Mouse (Mus musculus) WW6 (cell line): ENCODE measurements around the gene Tnrc6b.
"Not testable (repeated sequence)": the region's sequence is repeated elsewhere in the genome, so short reads cannot be mapped to it uniquely, and the experiment has no call there.

Source experiments
- DNase-seq: peaks from one replicate; pipeline ENCODE4 v3.0.0-alpha.2; 2013; ENCODE audit warnings: low read depth, low spot score

The Tnrc6b gene

DNA sequence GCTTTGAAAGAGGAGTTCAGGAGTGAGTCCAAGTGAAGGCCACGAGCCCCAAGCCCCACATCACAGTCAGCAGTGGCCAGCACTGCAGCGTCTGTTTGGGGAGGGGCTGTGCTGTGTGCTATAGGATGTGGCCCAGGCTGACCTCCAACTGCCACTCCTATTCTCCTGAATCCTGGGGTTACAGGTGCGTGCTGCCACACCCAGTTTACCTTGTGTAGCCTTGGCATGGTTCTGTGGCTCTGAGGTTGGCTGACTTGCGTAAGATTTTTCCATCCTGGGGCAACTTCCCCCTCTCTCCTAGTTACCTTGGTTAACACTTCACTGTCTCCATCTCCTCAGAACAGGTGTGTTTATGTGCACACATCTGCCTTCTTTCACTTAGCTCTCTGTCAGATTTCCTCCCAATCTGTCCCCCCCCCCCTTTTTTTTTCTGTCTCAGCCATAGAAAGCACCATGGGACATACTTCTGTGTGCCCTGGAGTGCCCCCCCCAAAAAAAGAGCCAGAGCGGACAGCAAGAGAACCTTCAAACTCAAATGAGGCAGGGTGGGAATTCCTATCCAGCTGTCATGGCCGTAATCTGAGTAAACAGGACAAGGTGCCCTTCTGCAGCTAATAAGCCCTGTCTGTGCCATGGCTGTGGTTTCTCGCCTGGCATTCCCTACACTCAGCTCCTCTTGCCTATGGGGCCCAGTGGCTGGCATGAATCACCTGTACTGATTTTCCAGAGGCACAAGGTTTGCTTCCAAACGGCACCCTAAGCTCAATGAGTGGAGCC, 9.4 kb upstream of the Tnrc6b start:
- no peak for DNase-seq

DNA sequence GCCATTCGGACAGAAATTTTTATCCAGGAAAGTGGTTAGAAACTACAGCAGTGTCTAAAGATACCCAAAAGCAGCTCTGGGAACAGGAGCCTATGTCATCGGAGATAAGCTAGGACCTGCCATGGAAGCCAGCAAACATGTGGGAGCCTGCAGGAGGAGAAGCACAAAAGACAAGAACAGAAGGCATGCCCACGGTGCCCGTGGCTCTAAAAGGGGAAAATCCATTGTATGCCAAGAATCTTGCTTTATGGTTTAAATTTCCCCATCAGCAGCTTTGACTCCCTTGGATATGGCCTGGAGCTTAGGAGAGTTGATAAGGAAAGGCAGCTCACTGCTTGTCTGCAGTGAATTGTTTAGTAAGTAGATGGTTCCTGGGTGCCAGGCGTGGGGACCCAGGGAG, 8.2 kb upstream of the Tnrc6b start:
- DNase-seq: no peak

DNA sequence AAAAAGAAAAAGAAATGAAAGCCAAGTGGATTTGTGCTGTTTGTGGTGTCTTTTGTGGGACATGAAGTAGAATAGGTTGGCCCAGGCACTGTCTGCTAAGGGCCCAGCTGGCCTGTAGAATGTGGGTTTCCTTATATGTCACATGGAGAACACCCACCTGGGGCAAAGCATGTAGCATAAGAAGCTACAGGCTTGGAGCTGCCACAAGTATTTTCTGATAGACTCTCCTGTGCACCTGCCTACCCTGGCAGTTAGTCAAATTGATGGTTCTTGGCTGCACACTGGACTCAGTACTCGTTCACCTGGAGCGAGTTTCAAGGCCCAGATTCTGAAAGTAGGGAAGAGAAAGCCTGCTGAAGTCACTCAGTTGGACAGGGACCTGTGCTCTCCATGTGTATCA, 7.6 kb upstream of the Tnrc6b start:
- no peak for DNase-seq

GRCm38 (mm10) chr15:80704267-80704666, 6.8 kb upstream of the Tnrc6b start:
- DNase-seq: no peak

- no peak for DNase-seq
These were observed 5.1 kb upstream of the Tnrc6b start for GRCm38 (mm10) chr15:80705828-80706549.

DNA sequence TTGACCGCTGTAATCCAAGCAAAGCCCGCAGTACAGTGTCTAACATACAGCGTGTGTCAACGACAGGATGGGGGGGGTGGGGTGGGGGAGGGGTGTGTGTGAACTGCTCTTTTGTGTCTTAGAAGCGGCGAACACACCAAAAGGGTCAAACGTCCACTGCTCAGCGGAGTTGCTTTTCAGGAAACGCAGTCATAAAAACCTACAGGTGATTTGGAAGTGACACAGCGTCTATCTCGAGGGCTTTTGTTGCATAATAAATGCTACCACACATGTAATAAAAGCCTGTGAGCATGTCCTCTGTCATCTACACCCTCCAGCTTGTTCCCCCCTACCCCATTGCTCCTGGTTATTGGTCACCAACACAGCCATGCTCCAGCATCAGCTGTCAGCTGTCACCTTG, 4.5 kb upstream of the Tnrc6b start:
- no peak for DNase-seq

- DNase-seq: no peak
These were observed 4.0 kb upstream of the Tnrc6b start for GRCm38 (mm10) chr15:80707088-80707487.

DNA sequence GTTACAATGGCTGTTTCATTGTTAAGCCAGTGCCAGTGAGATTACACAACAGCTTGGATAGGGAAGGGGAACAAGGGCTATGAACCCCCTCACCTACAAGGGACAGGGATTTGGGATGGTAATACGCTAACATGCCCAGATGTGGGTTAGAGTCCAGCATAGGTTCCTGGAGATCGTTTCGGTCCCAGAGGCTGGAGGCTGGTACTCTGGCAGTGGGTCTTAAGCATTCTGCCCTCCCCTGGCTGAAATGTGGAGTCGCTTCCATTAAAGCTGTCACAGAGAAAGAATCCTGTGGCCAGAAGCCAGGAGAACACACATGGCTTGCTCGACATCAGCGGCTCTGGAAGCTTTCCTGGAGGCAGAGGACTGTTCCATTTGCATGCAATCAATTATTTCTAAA, 1.5 kb upstream of the Tnrc6b start:
- no peak for DNase-seq

- no peak for DNase-seq
These were observed 881 bp upstream of the Tnrc6b start for GRCm38 (mm10) chr15:80710257-80710607.

- DNase-seq: no peak
These were observed 463 bp downstream of the Tnrc6b start for GRCm38 (mm10) chr15:80711401-80712151.

- DNase-seq: no peak
These were observed 3.2 kb downstream of the Tnrc6b start for GRCm38 (mm10) chr15:80714299-80714698.

DNA sequence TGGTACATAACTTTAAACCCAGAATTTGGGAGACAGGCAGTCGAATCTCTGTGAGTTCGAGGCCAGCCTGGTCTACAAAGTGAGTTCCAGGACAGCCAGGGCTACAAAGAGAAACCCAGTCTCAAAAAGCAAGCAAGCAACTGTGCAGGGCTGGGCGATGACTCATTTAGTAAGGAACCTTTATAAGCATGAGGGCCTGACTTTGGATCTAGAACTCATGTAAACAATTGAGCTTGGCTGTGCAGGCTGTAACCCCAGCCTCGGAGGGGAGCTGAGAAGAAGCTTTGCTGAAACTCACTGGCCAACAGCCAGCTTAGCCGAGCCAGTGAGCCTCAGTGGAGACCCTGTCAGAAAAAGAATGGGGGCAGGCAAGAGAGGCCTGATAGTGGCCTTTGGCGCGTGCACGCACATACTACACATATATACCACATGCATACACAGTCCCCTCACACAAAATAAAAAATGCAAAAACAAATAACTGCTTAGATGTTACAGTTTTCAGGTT, 5.6 kb downstream of the Tnrc6b start:
- no peak for DNase-seq

- no peak for DNase-seq
These were observed 6.3 kb downstream of the Tnrc6b start for GRCm38 (mm10) chr15:80717431-80717830.

- no peak for DNase-seq
These were observed 9.1 kb downstream of the Tnrc6b start for GRCm38 (mm10) chr15:80720249-80720648.

GRCm38 (mm10) chr15:80721861-80722260, 10.7 kb downstream of the Tnrc6b start:
- no peak for DNase-seq

GRCm38 (mm10) chr15:80722366-80722765, 11.3 kb downstream of the Tnrc6b start:
- no peak for DNase-seq

DNA sequence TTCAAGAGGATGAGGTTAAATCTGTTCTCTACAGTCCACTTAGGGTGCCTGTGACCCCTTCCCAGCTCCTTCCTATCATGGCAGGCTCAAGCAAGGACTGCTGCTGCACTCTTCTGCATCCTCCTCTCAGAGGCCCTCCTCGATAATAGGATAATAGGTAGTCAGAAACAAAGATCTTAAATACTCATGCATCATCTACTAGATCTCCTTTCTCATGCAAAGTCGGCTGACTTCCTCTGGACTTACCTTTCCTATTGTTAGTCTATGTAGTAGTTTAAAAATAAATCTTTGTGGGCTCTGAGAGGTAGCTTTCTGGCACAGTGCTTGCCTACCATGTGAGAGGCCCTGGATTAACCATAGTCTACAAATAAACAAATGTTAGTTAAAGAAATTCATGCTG, 18.4 kb downstream of the Tnrc6b start:
- no peak for DNase-seq

- no peak for DNase-seq
These were observed 19.9 kb downstream of the Tnrc6b start for GRCm38 (mm10) chr15:80731043-80731442.

- no peak for DNase-seq
These were observed 20.4 kb downstream of the Tnrc6b start for GRCm38 (mm10) chr15:80731511-80731910.

GRCm38 (mm10) chr15:80732266-80733030, 21.3 kb downstream of the Tnrc6b start:
- DNase-seq: no peak

GRCm38 (mm10) chr15:80735300-80735699, 24.2 kb downstream of the Tnrc6b start:
- no peak for DNase-seq

DNA sequence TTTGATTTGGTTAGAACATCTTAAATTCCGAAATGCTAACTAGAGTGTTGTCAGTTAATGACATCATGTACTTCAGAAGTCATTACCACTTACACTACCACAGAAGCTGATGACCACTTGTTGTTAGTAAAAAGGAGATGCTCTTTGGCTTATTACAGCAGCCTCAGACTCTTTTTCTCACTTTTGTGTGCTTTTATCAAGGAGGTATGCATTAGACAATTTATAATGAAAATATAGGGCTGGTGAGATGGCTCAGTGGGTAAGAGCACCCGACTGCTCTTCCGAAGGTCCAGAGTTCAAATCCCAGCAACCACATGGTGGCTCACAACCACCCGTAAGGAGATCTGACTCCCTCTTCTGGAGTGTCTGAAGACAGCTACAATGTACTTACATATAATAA, 24.6 kb downstream of the Tnrc6b start:
- not testable (repeated sequence) for DNase-seq
